Mouse (Mus musculus): ENCODE data around the gene Ankdd1a. TPM values are rescaled to one million over a fixed set of nuclear protein-coding genes. Genes with fewer than 3 reads are reported as not detected.
A peak's percentile ranks its signal among the peaks of the same experiment; 100 is the strongest.

The Ankdd1a gene
- polyA plus RNA-seq, 1 experiment from 2014 or later, result not detected

DNA sequence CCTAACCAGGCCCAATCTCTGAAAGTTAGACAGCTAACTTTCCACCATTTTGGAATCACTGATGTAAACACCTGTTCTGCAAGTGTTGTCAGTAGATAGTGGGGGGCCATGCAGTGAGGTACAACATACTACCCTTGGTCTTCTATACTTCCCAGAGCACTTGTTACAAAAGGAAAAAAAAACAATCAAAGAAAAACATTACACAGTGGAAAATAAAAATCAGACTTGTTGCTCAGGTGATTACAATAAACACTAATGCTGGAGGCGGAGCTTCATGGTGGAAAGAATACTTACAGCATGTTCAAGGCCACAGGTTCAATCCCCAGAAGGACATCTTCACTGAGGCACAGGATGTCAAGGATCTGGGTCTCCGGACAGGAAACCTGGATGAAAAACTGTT, 32.7 kb upstream of the Ankdd1a start:
- Histone ChIP-seq H3K4me3 (no peak overlapping the region), H3K4me1 (peaks cover 64% of the 10 kb centered on the region), H3K27me3 (replicated peaks) (no peaks in the 10 kb centered on the region), H3K36me3 (peaks cover 52% of the 10 kb centered on the region), H3K9me3 (no peaks in the 10 kb centered on the region), H3K27ac (replicated peaks) (0 out of 2 replicates have a peak overlapping the region, but pooled peaks have one; percentile 95), H3K4me2 (no peak overlapping the region), H3K9ac (no peak overlapping the region)
- WGBS, result 84% methylated on average over 2 of the region's 2 CpGs
- ATAC-seq (ENCODE audit: extremely low read depth, insufficient number of reproducible peaks, low FRiP score, low TSS enrichment), result no peak

DNA sequence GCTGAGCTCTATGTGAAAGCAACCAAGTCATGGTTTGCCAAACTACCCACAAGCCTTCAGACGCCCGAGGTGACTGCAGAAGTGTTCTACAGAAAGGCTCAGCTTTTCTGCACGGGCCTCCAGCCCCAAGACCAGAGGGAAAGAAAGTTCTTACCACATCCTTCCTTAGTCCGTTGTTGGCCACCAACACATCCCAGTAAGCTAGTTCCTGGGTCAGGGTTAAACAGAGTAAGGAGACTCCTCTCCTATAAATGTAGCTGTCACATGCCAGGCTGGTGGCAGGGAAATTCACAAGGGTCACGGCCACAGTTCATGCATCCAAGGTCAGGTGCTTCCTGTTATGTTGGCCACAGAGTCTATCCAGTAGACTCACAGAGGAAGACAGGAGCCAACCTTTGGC, 32.1 kb upstream of the Ankdd1a start:
- Histone ChIP-seq H3K27me3 (replicated peaks) (no peaks in the 10 kb centered on the region), H3K4me3 (no peak overlapping the region), H3K4me2 (no peak overlapping the region), H3K9ac (no peak overlapping the region), H3K27ac (replicated peaks) (peak overlapping the region; percentile 95), H3K4me1 (peaks cover 70% of the 10 kb centered on the region), H3K9me3 (no peaks in the 10 kb centered on the region), H3K36me3 (peaks cover 46% of the 10 kb centered on the region)
- 72% methylated on average over 5 of the region's 5 CpGs for WGBS
- no peak for ATAC-seq (ENCODE audit: extremely low read depth, insufficient number of reproducible peaks, low FRiP score, low TSS enrichment)

DNA sequence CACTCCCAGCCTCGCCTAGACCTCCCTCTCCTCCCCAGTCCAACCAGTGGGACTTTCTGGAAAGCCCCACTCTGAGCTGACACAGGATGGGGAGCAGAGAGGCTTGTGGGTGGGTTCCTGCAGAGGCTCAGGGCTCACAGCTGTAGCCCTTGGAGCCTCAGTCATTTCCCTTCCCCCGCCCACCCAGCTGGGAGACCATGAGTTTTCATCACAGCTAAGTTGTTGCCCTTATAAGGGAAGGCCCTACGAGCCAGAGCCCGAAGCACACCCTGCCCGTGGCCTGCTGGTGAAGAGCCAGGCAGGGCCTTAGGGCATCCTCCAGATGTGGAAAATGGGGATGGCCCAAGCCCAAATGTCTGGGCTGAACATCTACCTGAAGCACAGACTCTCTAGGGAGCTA, 31.0 kb upstream of the Ankdd1a start:
- Histone ChIP-seq H3K4me2 (no peak overlapping the region; the same call in 1 of the 2 replicates), H3K9ac (peak overlapping the region; percentile 71), H3K4me3 (no peak overlapping the region), H3K27me3 (replicated peaks) (no peaks in the 10 kb centered on the region), H3K27ac (replicated peaks) (peak overlapping the region; percentile 95), H3K4me1 (peaks cover 81% of the 10 kb centered on the region), H3K36me3 (peaks cover 35% of the 10 kb centered on the region), H3K9me3 (no peaks in the 10 kb centered on the region)
- WGBS, result 2% methylated on average over 5 of the region's 5 CpGs
- ATAC-seq (ENCODE audit: extremely low read depth, insufficient number of reproducible peaks, low FRiP score, low TSS enrichment), result peak; percentile 59; the same call in 1 of the 2 replicates

DNA sequence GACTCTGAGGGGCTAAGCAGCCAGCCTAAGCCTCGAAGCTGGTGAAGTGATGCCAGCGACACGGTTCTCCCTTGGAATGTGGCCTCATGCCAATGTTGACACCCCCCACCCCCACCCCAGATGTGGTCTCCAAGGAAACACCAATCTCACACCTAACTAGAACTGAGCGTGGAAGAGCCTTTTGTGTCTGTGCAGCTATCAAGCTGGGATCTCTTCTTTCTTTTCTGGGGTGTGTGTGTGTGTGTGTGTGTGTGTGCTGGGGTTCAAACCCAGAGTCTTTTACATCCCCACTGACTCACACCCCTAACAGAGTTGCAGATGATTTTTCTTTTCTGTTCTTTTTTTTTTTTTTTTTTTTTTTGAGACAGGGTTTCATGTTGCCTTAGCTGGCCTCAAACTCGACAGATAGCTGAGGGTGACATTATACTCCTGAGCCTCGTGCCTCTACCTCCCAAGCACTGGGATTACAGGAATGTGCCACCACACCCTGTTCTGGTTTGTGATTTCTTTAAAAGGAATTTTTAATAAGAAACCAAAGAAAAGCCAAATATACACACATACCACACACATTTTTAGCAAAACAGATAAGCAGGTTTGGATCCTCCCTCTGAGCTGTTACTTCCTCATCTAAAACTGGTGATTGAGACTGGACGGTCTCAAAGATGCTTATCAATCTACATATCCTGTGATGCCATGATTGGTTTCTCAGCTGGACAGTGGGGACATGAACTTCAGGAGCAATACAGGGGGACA, 30.3 kb upstream of the Ankdd1a start:
- 19% methylated on average over 7 of the region's 7 CpGs for WGBS
- Histone ChIP-seq H3K27me3 (replicated peaks) (no peaks in the 10 kb centered on the region), H3K27ac (replicated peaks) (peak overlapping the region; percentile 95), H3K36me3 (peaks cover 27% of the 10 kb centered on the region), H3K4me2 (no peak overlapping the region; the same call in 1 of the 2 replicates), H3K4me3 (no peak overlapping the region), H3K9me3 (no peaks in the 10 kb centered on the region), H3K4me1 (peaks cover 83% of the 10 kb centered on the region), H3K9ac (peak overlapping the region; percentile 71)
- no peak for ATAC-seq (ENCODE audit: extremely low read depth, insufficient number of reproducible peaks, low FRiP score, low TSS enrichment)

DNA sequence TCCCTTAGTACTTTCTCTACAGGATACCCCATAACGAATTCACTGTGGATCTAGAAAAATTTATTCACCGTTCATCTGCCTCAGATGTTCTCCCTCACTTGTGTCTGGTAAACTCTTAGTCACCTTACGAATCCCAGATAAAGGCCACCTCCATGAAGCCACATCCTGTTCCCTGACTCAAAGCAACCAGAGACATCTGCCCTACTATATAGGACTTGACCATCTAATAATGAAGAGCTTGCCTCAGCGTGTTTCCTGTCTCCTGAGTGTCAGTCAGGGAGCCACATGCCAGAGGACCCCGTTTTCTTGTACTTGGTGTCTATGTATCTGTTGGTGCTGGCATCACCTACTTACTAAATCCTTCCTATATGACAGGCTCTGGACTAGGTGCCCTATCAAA, 29.6 kb upstream of the Ankdd1a start:
- WGBS, result 80% methylated on average over 5 of the region's 5 CpGs
- Histone ChIP-seq H3K27me3 (replicated peaks) (no peaks in the 10 kb centered on the region), H3K4me2 (no peak overlapping the region), H3K36me3 (peaks cover 24% of the 10 kb centered on the region), H3K4me3 (no peak overlapping the region), H3K4me1 (peaks cover 79% of the 10 kb centered on the region), H3K27ac (replicated peaks) (peak overlapping the region; percentile 95; the same call in 1 of the 2 replicates), H3K9me3 (no peaks in the 10 kb centered on the region), H3K9ac (no peak overlapping the region)
- no peak for ATAC-seq (ENCODE audit: extremely low read depth, insufficient number of reproducible peaks, low FRiP score, low TSS enrichment)

DNA sequence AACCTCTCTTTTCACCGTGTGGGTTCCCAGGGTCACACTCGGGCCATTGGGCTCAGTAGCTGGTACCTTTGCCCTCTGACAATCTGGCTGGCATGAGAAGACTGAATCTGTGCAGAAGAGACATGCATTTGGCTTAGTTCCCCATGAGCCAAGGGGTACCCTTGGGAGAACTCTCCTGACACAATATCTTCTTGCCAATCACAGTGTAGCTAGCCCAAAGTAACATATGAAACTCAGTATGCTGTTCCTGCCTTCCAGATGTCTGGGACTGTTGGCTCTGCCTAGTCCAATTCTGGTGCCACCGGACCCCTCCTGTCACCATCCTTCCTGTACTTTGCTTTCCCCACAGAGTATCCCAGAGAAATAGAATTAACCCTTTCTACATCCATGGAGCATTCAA, 29.1 kb upstream of the Ankdd1a start:
- Histone ChIP-seq H3K9me3 (no peaks in the 10 kb centered on the region), H3K27me3 (replicated peaks) (no peaks in the 10 kb centered on the region), H3K36me3 (peaks cover 19% of the 10 kb centered on the region), H3K4me2 (no peak overlapping the region), H3K4me3 (no peak overlapping the region), H3K27ac (replicated peaks) (no peak overlapping the region), H3K9ac (no peak overlapping the region), H3K4me1 (peaks cover 74% of the 10 kb centered on the region)
- no peak for ATAC-seq (ENCODE audit: extremely low read depth, insufficient number of reproducible peaks, low FRiP score, low TSS enrichment)
- 73% methylated on average over 3 of the region's 3 CpGs for WGBS

DNA sequence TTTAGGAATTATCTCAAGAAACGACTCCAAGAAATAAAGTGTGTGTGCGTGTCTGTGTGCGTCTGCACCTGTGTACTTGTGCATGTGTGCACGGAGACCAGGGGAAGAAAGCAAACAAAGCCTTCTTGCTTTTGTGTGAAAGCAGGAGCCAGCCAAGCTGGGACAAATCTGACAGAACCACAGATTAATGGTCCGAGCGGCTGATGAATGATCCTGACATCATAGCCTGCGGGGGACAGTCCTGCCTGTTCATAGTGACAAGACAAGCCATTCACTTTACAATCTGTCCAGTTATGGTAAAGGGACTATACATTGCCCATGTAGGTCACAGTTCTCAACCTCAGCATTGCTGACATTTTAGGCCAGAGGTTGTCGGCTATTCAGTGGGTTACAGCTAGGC, 28.3 kb upstream of the Ankdd1a start:
- Histone ChIP-seq H3K4me1 (peaks cover 73% of the 10 kb centered on the region), H3K9ac (peak overlapping the region; percentile 11; the same call in 1 of the 2 replicates), H3K27me3 (replicated peaks) (no peaks in the 10 kb centered on the region), H3K36me3 (peaks cover 13% of the 10 kb centered on the region), H3K4me3 (no peak overlapping the region), H3K27ac (replicated peaks) (no peak overlapping the region; the same call in 1 of the 2 replicates), H3K4me2 (no peak overlapping the region), H3K9me3 (no peaks in the 10 kb centered on the region)
- no peak for ATAC-seq (ENCODE audit: extremely low read depth, insufficient number of reproducible peaks, low FRiP score, low TSS enrichment)
- WGBS, result 76% methylated on average over 8 of the region's 8 CpGs

DNA sequence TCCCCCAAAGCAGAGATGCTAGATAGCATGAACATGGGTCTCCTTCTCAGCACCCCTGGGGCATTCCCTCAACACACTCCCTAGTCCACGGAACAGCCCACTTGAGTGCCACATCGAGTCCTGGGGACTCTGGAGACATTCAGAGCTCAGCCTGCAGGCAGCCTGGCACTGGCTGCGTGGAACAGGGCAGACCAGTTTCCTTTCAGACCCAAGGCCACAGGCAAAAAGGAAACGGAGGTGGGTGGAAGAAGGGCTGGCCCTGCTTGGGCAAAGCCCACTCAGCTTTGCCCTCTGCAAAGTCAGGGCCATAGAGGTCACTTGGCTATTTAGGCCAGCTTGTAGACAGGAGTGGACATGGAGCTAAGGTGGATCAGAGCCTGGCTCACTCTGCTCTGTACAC, 27.9 kb upstream of the Ankdd1a start:
- peaks cover 76% of the 10 kb centered on the region for H3K4me1 ChIP-seq

DNA sequence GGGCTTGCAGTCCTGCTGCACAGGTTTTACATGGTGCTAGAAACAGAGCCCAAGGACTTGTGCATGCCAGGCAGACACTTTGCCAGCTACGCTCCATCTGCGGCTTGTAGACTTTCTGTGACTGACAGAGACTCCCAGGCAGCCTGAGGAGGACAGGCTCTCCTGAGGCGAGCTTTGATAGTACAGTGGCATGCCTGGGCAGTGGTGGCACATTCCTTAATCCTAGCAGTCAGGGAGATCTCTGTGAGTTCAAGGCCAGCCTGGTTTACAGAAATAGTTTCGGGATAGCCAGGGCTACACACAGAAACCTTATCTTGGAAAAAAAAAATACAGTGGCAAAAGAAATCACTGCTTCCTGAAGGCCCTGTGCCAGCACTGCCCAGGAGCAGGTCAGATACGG, 27.1 kb upstream of the Ankdd1a start:
- Histone ChIP-seq H3K4me1 (peaks cover 77% of the 10 kb centered on the region), H3K4me3 (no peak overlapping the region), H3K4me2 (no peak overlapping the region), H3K36me3 (0 out of 2 replicates have a peak, but pooled peaks cover 3% of the 10 kb centered on the region), H3K9me3 (no peaks in the 10 kb centered on the region), H3K9ac (0 out of 2 replicates have a peak overlapping the region, but pooled peaks have one; percentile 26), H3K27ac (replicated peaks) (peak overlapping the region; percentile 57; the same call in 1 of the 2 replicates), H3K27me3 (replicated peaks) (no peaks in the 10 kb centered on the region)
- 66% methylated on average over 5 of the region's 5 CpGs for WGBS
- ATAC-seq (ENCODE audit: extremely low read depth, insufficient number of reproducible peaks, low FRiP score, low TSS enrichment), result no peak

More for the DNA sequence above, 27.9 kb upstream of the Ankdd1a start:
- WGBS, result 76% methylated on average over 4 of the region's 4 CpGs
- peaks cover 8% of the 10 kb centered on the region for H3K36me3 ChIP-seq
- H3K27ac ChIP-seq (replicated peaks), result peak overlapping the region; percentile 29; the same call in 1 of the 2 replicates
- H3K9me3 ChIP-seq, result no peaks in the 10 kb centered on the region
- ATAC-seq (ENCODE audit: extremely low read depth, insufficient number of reproducible peaks, low FRiP score, low TSS enrichment), result no peak
- no peak overlapping the region for H3K4me2 ChIP-seq
- no peaks in the 10 kb centered on the region for H3K27me3 ChIP-seq (replicated peaks)
- H3K4me3 ChIP-seq, result no peak overlapping the region
- peak overlapping the region; percentile 11; the same call in 1 of the 2 replicates for H3K9ac ChIP-seq

DNA sequence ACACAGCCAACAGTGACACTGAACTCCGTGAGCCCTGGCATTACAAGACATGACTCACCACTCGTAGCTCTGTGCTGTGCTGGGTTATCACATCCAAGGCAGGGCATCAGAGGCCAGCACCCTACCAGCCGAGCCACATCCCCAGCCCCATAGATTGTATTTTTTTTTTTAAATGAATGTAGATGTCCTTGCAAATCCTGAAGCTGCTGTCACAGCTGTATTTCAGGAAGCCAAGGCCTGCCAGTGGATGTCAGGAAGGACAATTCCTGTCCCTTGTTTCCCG, 26.4 kb upstream of the Ankdd1a start:
- H3K4me1 ChIP-seq, result peaks cover 79% of the 10 kb centered on the region
- no peaks in the 10 kb centered on the region for H3K9me3 ChIP-seq
- WGBS, result 34% methylated on average over 4 of the region's 4 CpGs
- H3K27me3 ChIP-seq (replicated peaks), result no peaks in the 10 kb centered on the region
- H3K4me2 ChIP-seq, result no peak overlapping the region
- no peaks in the 10 kb centered on the region for H3K36me3 ChIP-seq
- H3K27ac ChIP-seq (replicated peaks), result peak overlapping the region; percentile 57
- H3K9ac ChIP-seq, result 0 out of 2 replicates have a peak overlapping the region, but pooled peaks have one; percentile 26
- no peak overlapping the region for H3K4me3 ChIP-seq
- ATAC-seq (ENCODE audit: extremely low read depth, insufficient number of reproducible peaks, low FRiP score, low TSS enrichment), result no peak

DNA sequence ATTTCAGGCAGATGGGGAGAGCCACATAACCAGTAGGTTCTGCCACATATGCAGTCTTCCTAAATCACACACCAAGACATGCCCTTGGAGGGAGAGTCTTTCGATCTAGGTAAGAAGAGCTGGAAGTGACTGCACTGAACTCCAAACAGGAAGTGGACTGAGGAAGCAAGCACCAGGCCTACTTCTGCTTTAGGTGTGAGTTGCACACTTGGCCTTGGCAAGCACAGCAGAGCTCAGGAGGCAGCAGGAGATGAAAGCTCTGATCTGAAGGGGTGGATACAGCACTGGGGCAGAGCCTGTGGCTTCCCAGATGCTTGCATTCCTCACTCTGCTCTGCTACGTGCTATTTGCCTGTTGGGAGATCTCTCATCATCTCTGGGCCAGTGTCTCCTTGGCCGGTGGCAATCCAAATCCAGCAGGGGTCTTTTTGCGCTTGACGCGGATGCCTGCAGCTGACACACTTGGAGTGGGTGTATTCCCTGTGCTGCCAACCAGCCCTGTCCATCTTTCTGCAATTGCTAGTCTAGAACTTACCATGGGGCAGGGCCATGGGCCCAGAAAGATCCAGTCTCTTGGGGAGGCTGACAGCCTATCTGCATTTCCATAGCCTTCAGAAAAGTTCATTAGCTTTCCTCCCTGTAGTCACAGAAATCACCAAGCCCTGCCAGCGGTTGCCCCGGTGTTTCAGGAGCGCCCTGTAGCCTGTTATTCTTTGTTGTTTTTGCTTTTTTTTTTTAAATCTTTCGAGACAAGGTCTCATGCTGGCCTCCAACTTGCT, 25.8 kb upstream of the Ankdd1a start:
- Histone ChIP-seq H3K27me3 (replicated peaks) (no peaks in the 10 kb centered on the region), H3K36me3 (no peaks in the 10 kb centered on the region), H3K27ac (replicated peaks) (peak overlapping the region; percentile 57), H3K4me3 (no peak overlapping the region), H3K4me2 (no peak overlapping the region), H3K9me3 (no peaks in the 10 kb centered on the region), H3K4me1 (peaks cover 77% of the 10 kb centered on the region), H3K9ac (peak overlapping the region; percentile 35; the same call in 1 of the 2 replicates)
- no peak for ATAC-seq (ENCODE audit: extremely low read depth, insufficient number of reproducible peaks, low FRiP score, low TSS enrichment)
- 58% methylated on average over 10 of the region's 10 CpGs for WGBS
